Comparison of ENCODE assay signal across 26 mouse cellular contexts in genomic region chr6:55280979-55281378, GRCm38 (mm10). TPM values are rescaled to one million over a fixed set of nuclear protein-coding genes. Genes with fewer than 3 reads are reported as not detected.
DNase-seq lines count a peak whose midpoint lies in the region; ATAC-seq lines count a peak whose summit lies in the region.
"Had no signal": no experiment of that assay in that cellular context is flagged by ENCODE, and none has a peak within 500 bp of the region (broad histone marks: within the 10 kb centered on the region; RNA-seq: fewer than 3 reads in every experiment).

No protein-coding gene starts in this region.

- H3K9me3 ChIP-seq in heart, embryonic 12.5 days (replicated peaks): peaks cover 8% of the 10 kb centered on the region; the same call in 1 of the 2 replicates
- H3K9me3 ChIP-seq in limb, embryonic 13.5 days: 0 out of 2 replicates have a peak, but pooled peaks cover 6% of the 10 kb centered on the region
- no peaks in the 10 kb centered on the region; the same call in 1 of the 2 replicates for H3K9me3 ChIP-seq in limb, embryonic 10.5 days (replicated peaks)
- no peaks in the 10 kb centered on the region for H3K9me3 ChIP-seq in embryonic facial prominence, embryonic 14.5 days (ENCODE audit: control insufficient read depth, low read length)
- no peaks in the 10 kb centered on the region for H3K9me3 ChIP-seq in embryonic facial prominence, embryonic 15.5 days (replicated peaks)

- no peak overlapping the region for H3K27ac ChIP-seq in heart, embryonic 12.5 days (ENCODE audit: poor library complexity, severe bottlenecking)
- H3K27ac ChIP-seq in limb, embryonic 13.5 days: peak overlapping the region; percentile 48; the same call in 1 of the 2 replicates
- no peak overlapping the region for H3K27ac ChIP-seq in limb, embryonic 10.5 days
- peak overlapping the region; percentile 58; the same call in 1 of the 2 replicates for H3K27ac ChIP-seq in embryonic facial prominence, embryonic 14.5 days (replicated peaks; ENCODE audit: low read depth, low read length)
- peak overlapping the region; percentile 29 for H3K27ac ChIP-seq in embryonic facial prominence, embryonic 15.5 days (replicated peaks)
- H3K27ac ChIP-seq: forebrain, embryonic 10.5 days; forebrain, embryonic 13.5 days; heart, embryonic 13.5 days; hindbrain, embryonic 14.5 days; hindbrain, postnatal 0 days had no signal

- 0 out of 2 replicates have a peak, but pooled peaks cover 3% of the 10 kb centered on the region for H3K36me3 ChIP-seq in heart, embryonic 12.5 days
- H3K36me3 ChIP-seq in limb, embryonic 13.5 days: peaks cover 28% of the 10 kb centered on the region
- H3K36me3 ChIP-seq in limb, embryonic 10.5 days: peaks cover 11% of the 10 kb centered on the region; the same call in 1 of the 2 replicates
- no peaks in the 10 kb centered on the region for H3K36me3 ChIP-seq in embryonic facial prominence, embryonic 14.5 days (ENCODE audit: control insufficient read depth, insufficient read depth, low read length)
- no peaks in the 10 kb centered on the region for H3K36me3 ChIP-seq in embryonic facial prominence, embryonic 15.5 days

- H3K4me3 ChIP-seq in heart, embryonic 12.5 days: no peak overlapping the region
- no peak overlapping the region for H3K4me3 ChIP-seq in limb, embryonic 13.5 days
- H3K4me3 ChIP-seq in limb, embryonic 10.5 days: no peak overlapping the region
- no peak overlapping the region for H3K4me3 ChIP-seq in embryonic facial prominence, embryonic 14.5 days (ENCODE audit: low read depth, low read length)
- no peak overlapping the region for H3K4me3 ChIP-seq in embryonic facial prominence, embryonic 15.5 days (replicated peaks)
- H3K4me3 ChIP-seq: forebrain, embryonic 10.5 days; forebrain, embryonic 13.5 days; heart, embryonic 13.5 days had no signal

- 86% methylated on average over 8 of the region's 8 CpGs for WGBS in heart, embryonic 12.5 days
- 82% methylated on average over 8 of the region's 8 CpGs for whole genome bisulfite sequencing in limb, embryonic 13.5 days
- WGBS in limb, embryonic 10.5 days: 94% methylated on average over 8 of the region's 8 CpGs
- 67% methylated on average over 8 of the region's 8 CpGs for WGBS in embryonic facial prominence, embryonic 14.5 days
- WGBS in embryonic facial prominence, embryonic 15.5 days: 70% methylated on average over 8 of the region's 8 CpGs

- DNase-seq in heart, adult 11 months: peak; percentile 86
- DNase-seq in limb, embryonic 10.5 days (ENCODE audit: low spot score): no peak
- peak; percentile 60 for DNase-seq in embryonic facial prominence, embryonic 14.5 days (ENCODE audit: low spot score)
- no peak for DNase-seq in ovary, postnatal 14 days (ENCODE audit: low spot score)
- no peak for DNase-seq in right cerebral cortex, postnatal 36 days (ENCODE audit: low spot score in 2 of 2)
- DNase-seq: adrenal gland, adult 2 months; adrenal gland, postnatal 14 days; cerebellum, adult 11 months; cerebellum, adult 2 months; cerebellum, postnatal 10 days; cerebellum, postnatal 36 days; embryo, embryonic 11 days; gastrocnemius, postnatal 25 days; heart, postnatal 14 days; heart, postnatal 4 days had no signal

- no peaks in the 10 kb centered on the region; the same call in none of the 2 replicates for H3K27me3 ChIP-seq in heart, embryonic 12.5 days (replicated peaks)
- no peaks in the 10 kb centered on the region for H3K27me3 ChIP-seq in limb, embryonic 13.5 days
- no peaks in the 10 kb centered on the region for H3K27me3 ChIP-seq in limb, embryonic 10.5 days (ENCODE audit: low read depth, poor library complexity, severe bottlenecking)
- H3K27me3 ChIP-seq in embryonic facial prominence, embryonic 14.5 days (replicated peaks; ENCODE audit: control insufficient read depth, insufficient read depth, low read length): no peaks in the 10 kb centered on the region
- no peaks in the 10 kb centered on the region for H3K27me3 ChIP-seq in embryonic facial prominence, embryonic 15.5 days
- H3K27me3 ChIP-seq: forebrain, embryonic 13.5 days; heart, embryonic 13.5 days had no signal

- no peak overlapping the region for H3K4me2 ChIP-seq in heart, embryonic 12.5 days
- H3K4me2 ChIP-seq in limb, embryonic 13.5 days (replicated peaks): no peak overlapping the region
- H3K4me2 ChIP-seq in embryonic facial prominence, embryonic 14.5 days (ENCODE audit: low read depth, low read length): no peak overlapping the region
- no peak overlapping the region for H3K4me2 ChIP-seq in embryonic facial prominence, embryonic 15.5 days (replicated peaks)
- H3K4me2 ChIP-seq: forebrain, embryonic 13.5 days; heart, embryonic 13.5 days; hindbrain, embryonic 14.5 days had no signal

- H3K9ac ChIP-seq in heart, embryonic 12.5 days: no peak overlapping the region
- no peak overlapping the region for H3K9ac ChIP-seq in limb, embryonic 13.5 days
- H3K9ac ChIP-seq in embryonic facial prominence, embryonic 14.5 days (ENCODE audit: low read depth, low read length): no peak overlapping the region
- H3K9ac ChIP-seq in embryonic facial prominence, embryonic 15.5 days: no peak overlapping the region
- H3K9ac ChIP-seq: forebrain, embryonic 13.5 days; heart, embryonic 13.5 days; hindbrain, embryonic 14.5 days had no signal

- H3K4me1 ChIP-seq in heart, embryonic 12.5 days (replicated peaks): peaks cover 31% of the 10 kb centered on the region
- peaks cover 15% of the 10 kb centered on the region for H3K4me1 ChIP-seq in limb, embryonic 13.5 days
- peaks cover 19% of the 10 kb centered on the region for H3K4me1 ChIP-seq in limb, embryonic 10.5 days
- H3K4me1 ChIP-seq in embryonic facial prominence, embryonic 14.5 days (ENCODE audit: control insufficient read depth, insufficient read depth, low read length): peaks cover 11% of the 10 kb centered on the region; the same call in 1 of the 2 replicates
- H3K4me1 ChIP-seq in embryonic facial prominence, embryonic 15.5 days: peaks cover 19% of the 10 kb centered on the region
- H3K4me1 ChIP-seq: forebrain, embryonic 13.5 days had no signal

- ATAC-seq in heart, embryonic 12.5 days (ENCODE audit: insufficient number of reproducible peaks, low FRiP score): no peak
- no peak for ATAC-seq in limb, embryonic 13.5 days (ENCODE audit: low FRiP score, low read depth)
- peak; percentile 50; the same call in 1 of the 2 replicates for ATAC-seq in embryonic facial prominence, embryonic 14.5 days (ENCODE audit: low read depth)
- no peak for ATAC-seq in embryonic facial prominence, embryonic 15.5 days (ENCODE audit: insufficient number of reproducible peaks, low FRiP score, low TSS enrichment, low read depth)
- ATAC-seq: CD4-positive, CD25-positive, alpha-beta regulatory T cell, adult 4 months; forebrain, embryonic 13.5 days; forebrain, embryonic 16.5 days; hindbrain, postnatal 0 days; inflammation-experienced regulatory T-cells, adult 6 months had no signal

RNA-seq across cellular contexts. Expression of gene Aqp1, which starts 55.3 kb away (rescaled TPM):
- 23.0 and 23.5 TPM in 2 replicates for polyA plus RNA-seq in heart, embryonic 12.5 days (2016; fragmentation: Nextera tagmentation; extraction: Ambion mirVana)
- 33.9 and 36.0 TPM in 2 replicates for polyA plus RNA-seq in limb, embryonic 13.5 days (2015; fragmentation: Nextera tagmentation; extraction: Ambion mirVana)
- 0.94 and 1.1 TPM in 2 replicates for polyA plus RNA-seq in limb, embryonic 10.5 days (2016; fragmentation: Nextera tagmentation; extraction: Ambion mirVana)
- polyA plus RNA-seq in embryonic facial prominence, embryonic 14.5 days (2014; fragmentation: Nextera tagmentation; extraction: Ambion mirVana): 20.4 and 20.5 TPM in 2 replicates
- polyA plus RNA-seq in embryonic facial prominence, embryonic 15.5 days (2015; fragmentation: Nextera tagmentation; extraction: Ambion mirVana): 118 and 123 TPM in 2 replicates
- polyA plus RNA-seq: CD4-positive, CD25-positive, alpha-beta regulatory T cell, adult 4 months; inflammation-experienced regulatory T-cells, adult 6 months had no signal

Comparison
In these comparisons a context has a peak if more than half of its experiments do, and no peak if none do; other contexts are left out.
1. H3K27ac ChIP-seq: peak in limb, embryonic 13.5 days (single experiment), embryonic facial prominence, embryonic 14.5 days (single experiment) and embryonic facial prominence, embryonic 15.5 days (single experiment); none in heart, embryonic 12.5 days (single experiment) and limb, embryonic 10.5 days (single experiment).
2. DNase-seq: peak in heart, adult 11 months (single experiment) and embryonic facial prominence, embryonic 14.5 days (single experiment); none in limb, embryonic 10.5 days (single experiment), ovary, postnatal 14 days (single experiment) and right cerebral cortex, postnatal 36 days (0 of 2).